Mouse (Mus musculus) heart, embryonic 11.5 days (tissue): ENCODE data around the gene AI661453. TPM values are rescaled to one million over a fixed set of nuclear protein-coding genes. Genes with fewer than 3 reads are reported as not detected.

ENCODE experiments used
- ATAC-seq: fragments of 200-750 bp; cut with Nextera tagmentation; replicated peaks from 2 replicates; pipeline ENCODE4 v1.8.0; 2017; ENCODE audit warnings: moderate library complexity; ENCODE audit not compliant: insufficient number of reproducible peaks, low FRiP score, low TSS enrichment
- H3K27ac ChIP-seq: fragments of 300-500 bp; sonication (generic); 2 replicates; pipeline ENCODE4 v1.5.1; 2014; ENCODE audit warnings: mild to moderate bottlenecking, low read depth, low read length
- H3K27me3 ChIP-seq: fragments of 300-500 bp; sonication (generic); 2 replicates; pipeline ENCODE4 v1.6.1; 2014; ENCODE audit warnings: mild to moderate bottlenecking, low read length, mixed read lengths; ENCODE audit not compliant: control insufficient read depth, insufficient read depth
- H3K36me3 ChIP-seq: fragments of 300-500 bp; sonication (generic); 2 replicates; pipeline ENCODE4 v1.6.1; 2014; ENCODE audit warnings: mild to moderate bottlenecking, low read length, moderate library complexity, mixed read lengths; ENCODE audit not compliant: control insufficient read depth, insufficient read depth
- H3K4me1 ChIP-seq: fragments of 300-500 bp; sonication (generic); 2 replicates; pipeline ENCODE4 v1.6.1; 2014; ENCODE audit warnings: low read length; ENCODE audit not compliant: control insufficient read depth, insufficient read depth
- H3K4me2 ChIP-seq: fragments of 300-500 bp; sonication (generic); 2 replicates; pipeline ENCODE4 v1.6.1; 2014; ENCODE audit warnings: mild to moderate bottlenecking, moderate library complexity
- H3K4me3 ChIP-seq: fragments of 300-500 bp; sonication (generic); 2 replicates; pipeline ENCODE4 v1.5.1; 2014; ENCODE audit warnings: low read depth, low read length
- H3K9ac ChIP-seq: fragments of 300-500 bp; sonication (generic); 2 replicates; pipeline ENCODE4 v1.6.1; 2014; ENCODE audit warnings: mild to moderate bottlenecking, low read depth, low read length, moderate library complexity
- H3K9me3 ChIP-seq: fragments of 300-500 bp; sonication (generic); replicated peaks from 2 replicates; pipeline ENCODE4 v1.6.1; 2016; ENCODE audit warnings: low read length; ENCODE audit not compliant: control insufficient read depth
- WGBS: fragments of 180-500 bp; shearing (Covaris S2); extraction: QIAGEN DNeasy Blood & Tissue Kit; methylation state at CpG from one replicate; pipeline ENCODE4 v1.1.7; 2014; ENCODE audit not compliant: insufficient replicate concordance; 5-methylcytosine and 5-hydroxymethylcytosine counted together
- polyA plus RNA-seq: library from polyadenylated mRNA; unstranded; fragments of >200 nt; fragmentation: Nextera tagmentation; extraction: Ambion mirVana; gene quantifications from 2 replicates; pipeline ENCODE4 v1.2.1, GENCODE M21; 2014

AI661453 gene
- polyA plus RNA-seq, 1 experiment from 2014 or later = 1.2 TPM

DNA sequence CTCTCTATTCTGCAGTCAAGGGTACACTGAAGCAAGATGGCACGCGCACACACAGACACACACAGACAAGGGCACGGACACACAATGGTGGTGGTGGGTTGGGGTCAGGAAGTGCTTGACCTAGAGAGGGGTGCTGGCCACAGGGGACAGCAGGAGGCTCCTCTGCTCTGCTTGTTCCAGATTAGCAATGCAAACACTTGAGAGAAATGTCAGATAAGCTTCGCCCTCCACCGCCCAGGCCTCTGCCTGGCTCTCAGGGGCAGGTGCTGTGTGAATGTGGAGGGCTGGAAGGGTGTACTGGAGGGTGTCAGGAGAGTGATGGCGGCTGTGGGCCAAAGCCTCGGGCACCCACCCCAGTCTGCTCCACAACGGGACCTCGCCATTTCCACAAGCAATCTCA is 9.6 kb downstream of the AI661453 start:
- H3K27me3 ChIP-seq = no peaks in the 10 kb centered on the region
- no peak overlapping the region for H3K4me3 ChIP-seq
- H3K9me3 ChIP-seq = no peaks in the 10 kb centered on the region
- H3K36me3 ChIP-seq = no peaks in the 10 kb centered on the region
- peak overlapping the region; percentile 10; the same call in 1 of the 2 replicates for H3K9ac ChIP-seq
- H3K4me1 ChIP-seq = peaks cover 71% of the 10 kb centered on the region
- WGBS = 22% methylated on average over 9 of the region's 9 CpGs
- H3K27ac ChIP-seq = peak overlapping the region; percentile 54
- ATAC-seq = 0 out of 2 replicates have a peak, but pooled peaks have one; percentile 47
- no peak overlapping the region for H3K4me2 ChIP-seq

DNA sequence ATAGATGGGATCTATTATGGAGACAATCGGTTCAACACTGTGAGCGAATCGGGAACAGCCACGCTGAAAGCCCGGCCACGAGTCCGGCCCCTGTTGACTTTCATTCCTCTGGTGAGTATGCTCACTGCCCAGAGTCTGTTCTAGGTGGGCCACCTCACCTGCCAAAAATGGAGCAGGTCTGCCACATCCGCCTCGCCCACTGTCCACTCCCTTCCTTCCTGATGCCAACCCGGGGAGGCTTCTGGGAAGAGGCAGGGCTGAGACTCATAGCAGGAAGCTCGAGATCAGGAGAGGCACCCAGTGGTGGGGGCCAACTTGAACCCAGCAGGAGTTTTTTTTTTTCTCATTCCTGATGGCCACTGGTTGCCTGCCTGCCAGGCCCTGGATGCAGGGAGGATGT is 10.1 kb downstream of the AI661453 start:
- peak overlapping the region; percentile 54 for H3K27ac ChIP-seq
- no peaks in the 10 kb centered on the region for H3K9me3 ChIP-seq
- 75% methylated on average over 11 of the region's 11 CpGs for WGBS
- no peak overlapping the region for H3K4me2 ChIP-seq
- H3K36me3 ChIP-seq = no peaks in the 10 kb centered on the region
- H3K4me3 ChIP-seq = no peak overlapping the region
- H3K9ac ChIP-seq = no peak overlapping the region; the same call in 1 of the 2 replicates
- H3K27me3 ChIP-seq = no peaks in the 10 kb centered on the region
- ATAC-seq = no peak
- H3K4me1 ChIP-seq = peaks cover 71% of the 10 kb centered on the region

DNA sequence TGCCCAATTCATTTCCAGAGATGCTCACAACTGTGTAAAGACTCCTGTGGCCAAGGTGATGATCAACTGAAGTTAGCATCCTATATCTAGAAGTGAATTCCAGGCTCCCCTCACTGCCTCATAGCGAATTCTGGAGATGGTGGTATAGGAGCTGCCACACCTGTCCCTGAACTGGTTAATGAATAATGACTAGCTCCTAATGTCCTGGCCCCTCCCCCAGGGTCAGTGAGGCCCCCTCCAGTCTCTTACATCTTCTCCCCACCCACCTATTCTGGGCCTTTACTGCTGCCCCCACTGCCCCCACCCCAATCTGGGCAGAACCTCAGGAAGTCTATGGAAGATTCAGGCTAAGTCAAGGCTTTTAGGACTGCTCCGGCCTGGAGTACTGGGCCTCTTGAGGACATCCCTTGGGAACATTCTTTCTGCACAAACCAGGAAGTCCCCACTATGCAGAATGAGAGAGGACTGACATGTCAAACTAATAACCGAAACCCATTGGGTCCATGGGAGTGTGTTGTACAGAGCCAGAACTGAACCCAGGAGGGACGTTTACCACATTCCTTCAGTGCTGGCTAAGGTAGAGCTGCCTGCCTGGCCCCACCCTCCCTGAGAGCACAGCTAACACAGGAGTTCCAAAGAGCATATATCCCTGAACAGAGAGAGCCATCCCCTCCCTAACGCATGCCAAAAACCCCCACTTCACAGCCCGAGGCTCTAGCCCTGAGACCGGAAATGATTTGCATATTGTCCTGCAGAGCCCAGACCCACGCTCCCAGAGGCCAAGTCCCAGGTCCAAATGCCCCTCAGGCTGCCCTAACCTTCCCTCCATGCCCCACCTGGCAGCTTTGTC is 12.3 kb downstream of the AI661453 start:
- H3K4me1 ChIP-seq = peaks cover 76% of the 10 kb centered on the region
- no peaks in the 10 kb centered on the region for H3K27me3 ChIP-seq
- no peak for ATAC-seq
- WGBS = 38% methylated on average over 8 of the region's 8 CpGs
- no peaks in the 10 kb centered on the region for H3K36me3 ChIP-seq
- H3K27ac ChIP-seq = peak overlapping the region; percentile 86
- H3K9me3 ChIP-seq = no peaks in the 10 kb centered on the region
- H3K9ac ChIP-seq = peak overlapping the region; percentile 23; the same call in 1 of the 2 replicates
- H3K4me3 ChIP-seq = no peak overlapping the region
- H3K4me2 ChIP-seq = no peak overlapping the region

DNA sequence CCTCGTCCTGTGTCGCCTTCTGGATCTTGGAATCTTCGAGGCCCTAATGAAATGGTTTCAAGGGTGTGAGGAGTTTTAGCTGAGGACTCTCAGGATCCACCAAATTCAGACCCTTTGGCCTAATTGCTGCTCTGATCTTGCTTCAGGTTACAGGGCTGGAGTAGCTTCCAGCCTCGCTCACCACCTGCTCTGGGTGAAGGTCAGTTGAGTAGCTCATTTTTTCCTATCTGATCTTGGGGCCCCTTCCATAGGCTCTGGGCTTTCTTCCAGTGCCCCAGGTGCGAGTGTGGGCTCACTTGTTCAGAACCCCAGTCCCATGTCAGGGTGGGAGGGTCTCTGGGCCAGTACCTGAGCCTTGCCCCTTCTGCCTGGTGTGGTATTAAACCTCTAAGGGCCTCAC is 13.0 kb downstream of the AI661453 start:
- Histone ChIP-seq H3K36me3 (no peaks in the 10 kb centered on the region), H3K4me2 (no peak overlapping the region), H3K4me1 (peaks cover 72% of the 10 kb centered on the region), H3K4me3 (no peak overlapping the region), H3K9ac (peak overlapping the region; percentile 34), H3K9me3 (no peaks in the 10 kb centered on the region), H3K27ac (peak overlapping the region; percentile 86), H3K27me3 (no peaks in the 10 kb centered on the region)
- no peak for ATAC-seq
- 62% methylated on average over 5 of the region's 5 CpGs for WGBS

DNA sequence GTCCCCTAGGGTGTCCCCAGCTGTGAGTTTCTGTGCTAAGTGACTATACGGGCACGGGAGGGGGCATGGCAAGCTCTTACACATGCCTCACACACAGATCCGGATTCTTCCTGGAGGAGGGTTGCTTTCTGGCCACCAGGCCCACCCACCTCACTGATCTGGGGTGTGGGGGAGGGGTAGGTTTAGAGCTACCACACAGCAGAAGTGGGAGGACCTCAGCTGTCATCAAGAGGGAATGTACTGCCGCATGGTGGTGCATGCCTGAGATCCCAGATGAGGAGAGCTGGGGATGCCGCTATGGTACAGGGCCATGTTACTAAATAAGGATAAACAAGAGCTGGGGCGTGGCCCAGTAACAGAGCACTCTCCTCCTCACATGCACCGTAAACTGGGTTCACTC is 13.8 kb downstream of the AI661453 start:
- Histone ChIP-seq H3K4me1 (peaks cover 79% of the 10 kb centered on the region), H3K4me2 (peak overlapping the region; percentile 22; the same call in 1 of the 2 replicates), H3K9me3 (no peaks in the 10 kb centered on the region), H3K36me3 (no peaks in the 10 kb centered on the region), H3K9ac (0 out of 2 replicates have a peak overlapping the region, but pooled peaks have one; percentile 34), H3K4me3 (no peak overlapping the region), H3K27ac (peak overlapping the region; percentile 86), H3K27me3 (no peaks in the 10 kb centered on the region)
- peak; percentile 64 for ATAC-seq
- WGBS = 17% methylated on average over 7 of the region's 7 CpGs

DNA sequence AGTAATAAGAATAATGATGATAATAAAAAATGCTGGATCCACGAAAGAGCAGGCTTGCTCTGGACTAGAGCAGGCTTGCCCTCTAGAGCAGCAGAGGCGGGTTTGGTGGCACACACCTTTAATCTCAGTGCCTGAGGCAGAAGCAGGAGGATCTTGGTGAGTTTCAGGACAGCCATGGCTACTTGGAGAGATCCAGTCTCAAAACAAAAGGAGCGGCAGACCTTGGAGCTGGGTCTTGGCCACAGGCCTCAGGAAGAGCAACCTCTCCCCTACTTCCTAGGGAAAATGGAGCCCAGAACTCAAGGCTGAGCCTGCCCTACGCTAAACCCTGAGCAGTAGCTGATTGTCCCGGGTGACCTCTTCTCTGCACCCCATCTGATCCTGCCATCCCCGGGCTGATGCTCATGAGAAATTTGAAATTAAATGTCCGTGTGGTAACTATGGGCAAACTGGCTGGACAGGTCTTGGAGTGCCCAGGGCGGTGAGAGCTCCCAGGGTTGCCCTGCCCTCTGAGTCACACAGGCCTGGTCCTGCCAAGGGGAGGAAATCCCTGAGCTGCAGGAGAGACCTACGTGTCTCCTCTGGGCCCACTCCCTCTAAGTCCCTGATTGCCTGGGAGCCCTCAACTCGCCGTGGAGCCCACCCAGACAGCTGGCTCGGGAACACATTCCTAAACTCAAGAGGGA is 14.6 kb downstream of the AI661453 start:
- Histone ChIP-seq H3K27me3 (no peaks in the 10 kb centered on the region), H3K27ac (peak overlapping the region; percentile 86), H3K9me3 (no peaks in the 10 kb centered on the region), H3K4me2 (no peak overlapping the region), H3K4me1 (peaks cover 71% of the 10 kb centered on the region), H3K9ac (0 out of 2 replicates have a peak overlapping the region, but pooled peaks have one; percentile 10), H3K36me3 (no peaks in the 10 kb centered on the region), H3K4me3 (no peak overlapping the region)
- no peak for ATAC-seq
- 66% methylated on average over 12 of the region's 12 CpGs for WGBS

DNA sequence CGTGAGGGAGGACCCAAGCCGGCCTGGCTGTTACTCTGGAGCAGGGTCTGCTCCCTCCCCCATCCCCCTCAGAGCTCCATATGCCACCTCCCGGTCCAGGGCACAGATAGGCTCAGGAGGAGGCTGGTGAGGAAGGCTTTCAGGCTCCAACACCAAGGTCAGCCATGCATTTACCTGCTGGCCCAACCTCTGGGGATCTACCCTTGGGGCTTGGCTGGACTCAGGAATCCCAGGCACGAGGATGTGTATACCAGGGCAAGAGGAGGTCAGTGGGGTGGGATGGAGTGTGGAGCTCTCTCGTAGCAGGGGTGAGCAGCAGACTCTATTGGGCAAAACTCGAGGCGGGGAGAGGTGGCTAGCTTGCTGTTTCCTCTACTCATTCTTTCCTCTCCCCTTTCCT is 16.5 kb downstream of the AI661453 start:
- Histone ChIP-seq H3K4me1 (peaks cover 63% of the 10 kb centered on the region), H3K36me3 (no peaks in the 10 kb centered on the region), H3K27ac (no peak overlapping the region; the same call in 1 of the 2 replicates), H3K4me3 (no peak overlapping the region), H3K9ac (no peak overlapping the region), H3K27me3 (no peaks in the 10 kb centered on the region), H3K4me2 (no peak overlapping the region), H3K9me3 (no peaks in the 10 kb centered on the region)
- no peak for ATAC-seq
- 33% methylated on average over 7 of the region's 7 CpGs for WGBS

DNA sequence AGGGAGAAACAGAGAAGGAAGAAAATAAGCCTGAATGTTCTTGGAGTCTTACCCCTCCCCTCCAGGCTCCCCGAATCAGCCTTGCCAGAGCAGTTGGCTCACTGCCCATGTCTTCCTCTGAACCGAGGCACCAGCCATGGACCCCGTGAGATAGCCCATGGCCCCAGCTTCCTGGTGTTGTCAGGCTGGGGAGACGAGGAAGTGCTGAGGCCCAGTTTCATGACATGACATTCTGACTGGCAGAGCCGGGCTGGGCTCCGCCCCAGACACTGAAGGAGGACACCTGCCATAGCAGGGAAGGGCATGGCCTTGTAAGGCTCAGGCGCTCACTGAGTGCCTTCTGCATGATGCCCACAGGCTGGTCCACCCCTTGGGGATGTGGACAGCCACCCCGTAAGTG is 18.3 kb downstream of the AI661453 start:
- Histone ChIP-seq H3K9ac (no peak overlapping the region), H3K27me3 (no peaks in the 10 kb centered on the region), H3K9me3 (no peaks in the 10 kb centered on the region), H3K27ac (no peak overlapping the region), H3K4me1 (peaks cover 46% of the 10 kb centered on the region), H3K4me3 (no peak overlapping the region), H3K36me3 (no peaks in the 10 kb centered on the region), H3K4me2 (no peak overlapping the region)
- no peak for ATAC-seq
- 45% methylated on average over 8 of the region's 8 CpGs for WGBS
